Mouse (Mus musculus) brown adipose tissue, adult 24 weeks (tissue): ENCODE data around the gene Hoxc8. TPM values are rescaled to one million over a fixed set of nuclear protein-coding genes. Genes with fewer than 3 reads are reported as not detected.

Experiments
- H3K27ac ChIP-seq: fragments of 200-500 bp; replicated peaks from 2 replicates; pipeline ENCODE4 v1.5.1; 2012; ENCODE audit warnings: low read depth, mild to moderate bottlenecking, low read length
- H3K4me1 ChIP-seq: fragments of 200-500 bp; 2 replicates; pipeline ENCODE4 v1.6.1; 2012; ENCODE audit warnings: low read length, mixed read lengths; ENCODE audit not compliant: control insufficient read depth, insufficient read depth, insufficient read length
- H3K4me3 ChIP-seq: fragments of 200-500 bp; 2 replicates; pipeline ENCODE4 v1.5.1; 2012; ENCODE audit warnings: low read depth, mild to moderate bottlenecking, low read length, moderate library complexity; ENCODE audit not compliant: insufficient read depth
- polyA plus RNA-seq: library from polyadenylated mRNA; stranded (reverse); fragments of >200 nt; gene quantifications from 2 replicates; pipeline ENCODE4 v1.2.4, GENCODE M21; 2012; ENCODE audit not compliant: missing spikeins, insufficient read depth, insufficient read length

Hoxc8 gene
- 8.9 and 9.8 TPM in 2 replicates for polyA plus RNA-seq

- H3K4me1 ChIP-seq = no peaks in the 10 kb centered on the region
- peak within 1 kb of the TSS; percentile 61 for H3K4me3 ChIP-seq
- H3K27ac ChIP-seq = 0 out of 2 replicates have a peak within 1 kb of the TSS, but pooled peaks have one; percentile 5
Observed at GRCm38 (mm10) chr15:102990461-102991397, at the start of gene Hoxc8. Gene Hoxc8, plus strand, starts transcription at chr15:102990607.

GRCm38 (mm10) chr15:102942739-102943467 is 47.5 kb upstream of the Hoxc8 start:
- no peaks in the 10 kb centered on the region for H3K4me1 ChIP-seq
- H3K27ac ChIP-seq = no peak overlapping the region
- H3K4me3 ChIP-seq = no peak overlapping the region

GRCm38 (mm10) chr15:102943468-102943813 is 47.0 kb upstream of the Hoxc8 start:
- Histone ChIP-seq H3K27ac (no peak overlapping the region), H3K4me3 (no peak overlapping the region), H3K4me1 (no peaks in the 10 kb centered on the region)

GRCm38 (mm10) chr15:102945185-102946077 is 45.0 kb upstream of the Hoxc8 start:
- Histone ChIP-seq H3K4me1 (no peaks in the 10 kb centered on the region), H3K4me3 (no peak overlapping the region), H3K27ac (no peak overlapping the region)

GRCm38 (mm10) chr15:102947276-102947675 is 43.1 kb upstream of the Hoxc8 start:
- H3K4me1 ChIP-seq = no peaks in the 10 kb centered on the region
- H3K4me3 ChIP-seq = no peak overlapping the region
- H3K27ac ChIP-seq = no peak overlapping the region

- Histone ChIP-seq H3K4me1 (no peaks in the 10 kb centered on the region), H3K27ac (no peak overlapping the region), H3K4me3 (no peak overlapping the region)
Observed at GRCm38 (mm10) chr15:102948842-102949241, 41.6 kb upstream of the Hoxc8 start.

GRCm38 (mm10) chr15:102949696-102950095 is 40.7 kb upstream of the Hoxc8 start:
- Histone ChIP-seq H3K4me1 (no peaks in the 10 kb centered on the region), H3K4me3 (no peak overlapping the region), H3K27ac (no peak overlapping the region)

- no peaks in the 10 kb centered on the region for H3K4me1 ChIP-seq
- H3K27ac ChIP-seq = no peak overlapping the region
- no peak overlapping the region for H3K4me3 ChIP-seq
Observed at GRCm38 (mm10) chr15:102950877-102951276, 39.5 kb upstream of the Hoxc8 start.

- Histone ChIP-seq H3K27ac (no peak overlapping the region), H3K4me1 (no peaks in the 10 kb centered on the region), H3K4me3 (no peak overlapping the region)
Observed at GRCm38 (mm10) chr15:102953561-102953960, 36.8 kb upstream of the Hoxc8 start.

GRCm38 (mm10) chr15:102954192-102955006 is 36.0 kb upstream of the Hoxc8 start, which contains the start of gene Hoxc11:
Gene Hoxc11, plus strand, starts transcription at chr15:102954427.
- no peak within 1 kb of the TSS for H3K27ac ChIP-seq
- H3K4me1 ChIP-seq = no peaks in the 10 kb centered on the region
- H3K4me3 ChIP-seq = no peak within 1 kb of the TSS

GRCm38 (mm10) chr15:102955007-102955382 is 35.4 kb upstream of the Hoxc8 start:
- no peak overlapping the region for H3K27ac ChIP-seq
- no peaks in the 10 kb centered on the region for H3K4me1 ChIP-seq
- H3K4me3 ChIP-seq = no peak overlapping the region

- no peak overlapping the region for H3K27ac ChIP-seq
Observed at GRCm38 (mm10) chr15:102955833-102956640, 34.4 kb upstream of the Hoxc8 start.

GRCm38 (mm10) chr15:102956906-102957305 is 33.5 kb upstream of the Hoxc8 start:
- H3K27ac ChIP-seq = no peak overlapping the region
- no peaks in the 10 kb centered on the region for H3K4me1 ChIP-seq
- H3K4me3 ChIP-seq = no peak overlapping the region

More at GRCm38 (mm10) chr15:102955833-102956640, 34.4 kb upstream of the Hoxc8 start:
- no peaks in the 10 kb centered on the region for H3K4me1 ChIP-seq
- H3K4me3 ChIP-seq = no peak overlapping the region
